Mouse (Mus musculus): ENCODE results near the gene Tex11. TPM values are rescaled to one million over a fixed set of nuclear protein-coding genes. Genes with fewer than 3 reads are reported as not detected.

The Tex11 gene
- total RNA-seq, 2 experiments from 2014 or later: 0.28 TPM; not detected in 1

Other genes starting within 250 kb of the Tex11 start
- gene Slc7a3, start 26.4 kb upstream of the Tex11 start, total RNA-seq (2021): not detected
- 10 to 100 TPM; 32.9 to 42.0 TPM for gene Snx12, start 162.9 kb upstream of the Tex11 start, total RNA-seq (2021)
- 10 to 100 TPM; 63.0 to 65.2 TPM for gene Foxo4, start 194.9 kb upstream of the Tex11 start, total RNA-seq (2021)
- not detected for gene Gm614, start 204.3 kb upstream of the Tex11 start, total RNA-seq (2021)
- 1 to 10 TPM; 8.8 to 9.0 TPM for gene Il2rg, start 208.6 kb upstream of the Tex11 start, total RNA-seq (2021)
- not detected for gene Gm20489, start 209.4 kb upstream of the Tex11 start, total RNA-seq (2021)
- gene Med12, start 214.4 kb upstream of the Tex11 start, total RNA-seq (2021): 10 to 100 TPM; 19.8 to 23.2 TPM
- under 1 TPM; 0.22 to 0.50 TPM for gene Nlgn3, start 239.5 kb upstream of the Tex11 start, total RNA-seq (2021)

Measured in heart, postnatal 36 days (tissue).